Mouse (Mus musculus) heart, postnatal 36 days (tissue): ENCODE measurements around the gene Scel. TPM values are rescaled to one million over a fixed set of nuclear protein-coding genes. Genes with fewer than 3 reads are reported as not detected.

Experiments used
- DNase-seq, 2 experiments: peaks; one replicate each; pipeline ENCODE4 v3.0.0; 2021 to 2022
- intact Hi-C: fragments of 180-260 bp; cut with DNase I; formaldehyde crosslinking; loops from one replicate; pipeline ENCODE4 v1.15.1; 2025
- total RNA-seq, 2 experiments: library from RNA; stranded (reverse); gene quantifications; 2 replicates each; pipeline ENCODE4 v1.2.3; 2021

The Scel gene
- total RNA-seq, 2 experiments from 2014 or later = 0.16 to 0.56 TPM

GRCm38 (mm10) chr14:103556609-103557008 is 43.5 kb downstream of the Scel start:
- intact Hi-C loops = loop anchor here (10.0 kb wide), 1 partner anchor 1258 kb away; no protein-coding TSS in a partner anchor

GRCm38 (mm10) chr14:103561383-103562096 is 48.4 kb downstream of the Scel start:
- DNase-seq = no peak
- intact Hi-C loops = no loop called here

More at GRCm38 (mm10) chr14:103556609-103557008, 43.5 kb downstream of the Scel start:
- no peak for DNase-seq

GRCm38 (mm10) chr14:103567957-103568356 is 54.8 kb downstream of the Scel start:
- no peak for DNase-seq
- intact Hi-C loops = no loop called here

GRCm38 (mm10) chr14:103568433-103568832 is 55.3 kb downstream of the Scel start:
- intact Hi-C loops = no loop called here
- DNase-seq = no peak

- intact Hi-C loops = no loop called here
- no peak for DNase-seq
Measured at GRCm38 (mm10) chr14:103571598-103572320, 58.6 kb downstream of the Scel start.

DNA sequence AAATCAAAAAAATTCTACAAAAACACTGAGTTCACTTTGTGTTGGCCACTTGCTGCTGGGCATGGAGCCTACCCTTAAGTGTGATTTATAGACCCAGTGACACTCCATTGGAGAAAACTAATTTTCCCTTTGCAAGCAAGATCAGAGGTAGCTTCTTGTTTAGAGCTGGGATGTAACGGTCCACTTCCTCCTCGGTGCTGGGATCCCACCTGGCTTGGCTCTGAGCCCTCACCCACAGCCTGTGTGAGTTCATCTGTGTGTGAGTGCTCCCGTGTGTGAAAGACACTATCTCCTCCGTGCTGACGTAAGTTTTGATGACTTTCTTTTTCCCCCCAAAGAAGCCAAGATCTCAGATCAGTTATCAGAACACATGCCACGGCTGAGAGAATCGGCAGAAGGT is 62.7 kb downstream of the Scel start:
- DNase-seq = no peak
- intact Hi-C loops = no loop called here

DNA sequence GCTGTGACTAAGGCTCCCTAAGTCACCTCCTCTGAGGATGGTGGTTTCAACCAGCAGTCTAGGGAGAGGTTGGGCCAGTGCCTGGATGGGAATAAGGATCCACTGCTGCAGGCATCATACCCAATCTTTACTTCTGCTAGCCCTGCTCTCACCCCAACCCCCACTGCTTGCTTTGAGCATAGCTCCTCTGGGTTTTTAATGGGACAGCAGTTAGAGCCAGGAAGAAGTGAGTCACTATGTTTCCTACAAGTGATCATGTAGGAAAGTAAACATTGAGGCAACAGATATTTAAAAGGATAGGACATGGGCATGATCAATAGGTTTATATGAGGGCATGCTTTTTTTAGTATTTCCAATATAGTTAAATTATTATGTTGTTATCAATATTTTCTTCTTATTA is 63.9 kb downstream of the Scel start:
- intact Hi-C loops = no loop called here

GRCm38 (mm10) chr14:103586662-103587061 is 73.5 kb downstream of the Scel start:
- no peak for DNase-seq

More for the DNA sequence above, 63.9 kb downstream of the Scel start:
- DNase-seq = no peak

GRCm38 (mm10) chr14:103587208-103587900 is 74.2 kb downstream of the Scel start:
- intact Hi-C loops = no loop called here
- DNase-seq = no peak

More at GRCm38 (mm10) chr14:103586662-103587061, 73.5 kb downstream of the Scel start:
- intact Hi-C loops = no loop called here

- DNase-seq = no peak
- intact Hi-C loops = no loop called here
Measured at GRCm38 (mm10) chr14:103589819-103590218, 76.7 kb downstream of the Scel start.

- no peak for DNase-seq
- intact Hi-C loops = no loop called here
Measured at GRCm38 (mm10) chr14:103595870-103596269, 82.7 kb downstream of the Scel start.

DNA sequence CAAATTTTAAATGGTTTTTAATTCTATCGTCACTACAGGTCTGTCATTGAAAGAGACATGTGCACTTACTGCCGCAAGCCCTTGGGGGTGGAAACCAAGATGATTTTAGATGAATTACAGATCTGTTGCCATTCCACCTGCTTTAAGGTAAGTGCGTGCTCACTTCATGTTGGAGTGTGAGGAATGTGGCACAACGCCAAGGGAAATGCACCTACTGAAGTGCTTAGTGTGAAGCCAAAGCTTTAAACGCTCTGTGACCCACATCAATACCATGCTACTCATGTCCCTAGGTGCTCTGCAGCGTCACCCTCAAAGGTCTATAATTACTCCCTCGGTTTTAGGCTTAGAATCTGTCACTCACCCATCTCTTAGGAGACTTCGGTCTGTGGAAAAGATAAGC is 94.9 kb downstream of the Scel start:
- no peak for DNase-seq
- intact Hi-C loops = no loop called here

- intact Hi-C loops = no loop called here
- DNase-seq = no peak
Measured at GRCm38 (mm10) chr14:103613573-103614271, 100.6 kb downstream of the Scel start.

DNA sequence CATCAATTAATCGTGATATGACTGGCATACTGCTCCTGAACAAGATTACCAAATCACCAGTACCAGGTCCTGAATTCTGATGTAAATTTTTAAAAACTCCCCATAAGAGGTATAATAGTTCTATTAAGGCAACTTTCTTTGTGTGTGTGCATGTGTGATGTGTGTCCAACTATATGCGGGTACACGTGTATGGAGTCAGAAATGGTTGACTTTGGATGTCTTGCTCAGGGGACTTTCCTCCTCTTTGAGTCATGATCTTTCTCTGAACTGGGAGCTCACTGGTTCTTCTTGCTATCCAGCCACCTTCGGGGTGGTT is 101.1 kb downstream of the Scel start:
- intact Hi-C loops = no loop called here
- no peak for DNase-seq

- intact Hi-C loops = no loop called here
- DNase-seq = no peak
Measured at GRCm38 (mm10) chr14:103619756-103620155, 106.6 kb downstream of the Scel start.

DNA sequence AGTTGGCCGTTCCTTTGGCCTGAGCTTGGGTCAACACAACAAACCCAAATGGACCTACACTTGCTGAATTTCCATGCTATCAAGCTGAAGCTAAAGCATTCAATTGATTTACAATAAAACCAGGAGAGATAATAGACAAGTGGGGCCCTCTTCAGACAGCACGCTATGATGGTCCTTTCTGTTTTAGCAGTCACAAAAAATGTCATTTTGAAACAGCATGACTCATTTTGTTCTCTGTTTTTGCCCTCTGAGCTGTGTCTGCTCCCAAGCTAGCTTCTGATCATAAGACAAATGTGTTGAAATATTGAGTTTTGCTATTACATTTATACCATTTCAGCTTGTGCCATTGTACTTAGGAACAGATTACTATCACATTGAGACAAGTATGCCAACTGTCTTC is 108.1 kb downstream of the Scel start:
- intact Hi-C loops = no loop called here
- no peak for DNase-seq

- intact Hi-C loops = no loop called here
- DNase-seq = no peak
Measured at GRCm38 (mm10) chr14:103626100-103626499, 113.0 kb downstream of the Scel start.

GRCm38 (mm10) chr14:103629639-103630364 is 116.7 kb downstream of the Scel start:
- DNase-seq = no peak
- intact Hi-C loops = no loop called here

DNA sequence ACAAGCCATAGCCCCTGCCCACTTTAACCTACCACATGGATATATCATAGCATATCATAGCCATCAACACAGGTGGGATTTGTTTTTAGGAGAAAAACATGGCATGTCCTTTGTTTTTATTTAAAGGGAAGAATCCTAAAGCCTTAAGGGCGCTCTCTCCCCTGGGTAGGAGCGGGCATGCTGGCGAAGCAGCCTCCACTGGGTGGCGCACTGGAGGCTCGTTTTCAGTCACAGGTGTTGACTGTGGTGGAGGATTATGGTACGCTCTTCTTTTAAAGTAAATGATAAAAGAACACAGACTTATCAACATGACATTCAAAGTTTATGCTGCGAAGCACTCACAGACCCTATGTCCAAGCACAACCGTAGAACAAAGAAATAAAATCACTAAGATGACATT is 117.4 kb downstream of the Scel start:
- intact Hi-C loops = no loop called here
- DNase-seq = no peak

GRCm38 (mm10) chr14:103643933-103644332 is 130.8 kb downstream of the Scel start:
- intact Hi-C loops = no loop called here

More at GRCm38 (mm10) chr14:103643933-103644332, 130.8 kb downstream of the Scel start:
- DNase-seq = no peak
